Mouse (Mus musculus): Measurements from ENCODE around the gene Kcnc4. TPM values are rescaled to one million over a fixed set of nuclear protein-coding genes. Genes with fewer than 3 reads are reported as not detected.

The Kcnc4 gene
- polyA plus RNA-seq, 1 experiment from 2014 or later: 0.04 TPM

GRCm38 (mm10) chr3:107442191-107442590, 17.2 kb downstream of the Kcnc4 start:
- H3K4me3 ChIP-seq (ENCODE audit: low read depth, low read length): no peak overlapping the region
- no peaks in the 10 kb centered on the region for H3K4me1 ChIP-seq (replicated peaks; ENCODE audit: control insufficient read depth, insufficient read depth, low read length)
- no peak overlapping the region for H3K9ac ChIP-seq (ENCODE audit: low read depth, low read length)
- no peak overlapping the region for H3K27ac ChIP-seq (ENCODE audit: low read depth, low read length)
- H3K4me2 ChIP-seq: no peak overlapping the region
- ATAC-seq (replicated peaks; ENCODE audit: low FRiP score): no peak
- WGBS: 85% methylated on average over 11 of the region's 11 CpGs
- peaks cover 5% of the 10 kb centered on the region for H3K27me3 ChIP-seq (replicated peaks; ENCODE audit: control insufficient read depth, insufficient read depth, low read length)
- H3K36me3 ChIP-seq (ENCODE audit: control insufficient read depth, insufficient read depth, low read length): no peaks in the 10 kb centered on the region
- no peaks in the 10 kb centered on the region for H3K9me3 ChIP-seq (ENCODE audit: control insufficient read depth, low read length)
- DNase-seq (ENCODE audit: low spot score): no peak

GRCm38 (mm10) chr3:107441306-107441705, 18.0 kb downstream of the Kcnc4 start:
- ATAC-seq (replicated peaks; ENCODE audit: low FRiP score) (no peak), DNase-seq (ENCODE audit: low spot score) (no peak)
- Histone ChIP-seq H3K27ac (ENCODE audit: low read depth, low read length) (no peak overlapping the region), H3K4me2 (no peak overlapping the region), H3K4me3 (ENCODE audit: low read depth, low read length) (no peak overlapping the region), H3K9me3 (ENCODE audit: control insufficient read depth, low read length) (no peaks in the 10 kb centered on the region), H3K36me3 (ENCODE audit: control insufficient read depth, insufficient read depth, low read length) (no peaks in the 10 kb centered on the region), H3K9ac (ENCODE audit: low read depth, low read length) (no peak overlapping the region), H3K27me3 (replicated peaks; ENCODE audit: control insufficient read depth, insufficient read depth, low read length) (peaks cover 5% of the 10 kb centered on the region), H3K4me1 (replicated peaks; ENCODE audit: control insufficient read depth, insufficient read depth, low read length) (no peaks in the 10 kb centered on the region)
- 81% methylated on average over 8 of the region's 8 CpGs for WGBS

- no peak overlapping the region for H3K9ac ChIP-seq (ENCODE audit: low read depth, low read length)
- 78% methylated on average over 11 of the region's 11 CpGs for WGBS
- H3K27ac ChIP-seq (ENCODE audit: low read depth, low read length): no peak overlapping the region
- H3K36me3 ChIP-seq (ENCODE audit: control insufficient read depth, insufficient read depth, low read length): no peaks in the 10 kb centered on the region
- no peaks in the 10 kb centered on the region for H3K4me1 ChIP-seq (replicated peaks; ENCODE audit: control insufficient read depth, insufficient read depth, low read length)
- DNase-seq (ENCODE audit: low spot score): no peak
- H3K9me3 ChIP-seq (ENCODE audit: control insufficient read depth, low read length): no peaks in the 10 kb centered on the region
- no peak overlapping the region for H3K4me3 ChIP-seq (ENCODE audit: low read depth, low read length)
- no peak overlapping the region for H3K4me2 ChIP-seq
- H3K27me3 ChIP-seq (replicated peaks; ENCODE audit: control insufficient read depth, insufficient read depth, low read length): peaks cover 3% of the 10 kb centered on the region
- ATAC-seq (replicated peaks; ENCODE audit: low FRiP score): no peak
These were observed 20.1 kb downstream of the Kcnc4 start for GRCm38 (mm10) chr3:107439280-107439679.

GRCm38 (mm10) chr3:107437666-107438065, 21.7 kb downstream of the Kcnc4 start:
- WGBS: 74% methylated on average over 2 of the region's 2 CpGs
- H3K4me2 ChIP-seq: no peak overlapping the region

GRCm38 (mm10) chr3:107436434-107436833, 22.9 kb downstream of the Kcnc4 start:
- no peak overlapping the region for H3K27ac ChIP-seq (ENCODE audit: low read depth, low read length)
- H3K4me3 ChIP-seq (ENCODE audit: low read depth, low read length): no peak overlapping the region
- no peak overlapping the region for H3K9ac ChIP-seq (ENCODE audit: low read depth, low read length)
- ATAC-seq (replicated peaks; ENCODE audit: low FRiP score): no peak
- no peak for DNase-seq (ENCODE audit: low spot score)
- 51% methylated on average over 6 of the region's 6 CpGs for WGBS
- no peaks in the 10 kb centered on the region for H3K27me3 ChIP-seq (replicated peaks; ENCODE audit: control insufficient read depth, insufficient read depth, low read length)
- H3K36me3 ChIP-seq (ENCODE audit: control insufficient read depth, insufficient read depth, low read length): no peaks in the 10 kb centered on the region
- H3K4me1 ChIP-seq (replicated peaks; ENCODE audit: control insufficient read depth, insufficient read depth, low read length): no peaks in the 10 kb centered on the region
- H3K9me3 ChIP-seq (ENCODE audit: control insufficient read depth, low read length): no peaks in the 10 kb centered on the region
- no peak overlapping the region for H3K4me2 ChIP-seq

More at GRCm38 (mm10) chr3:107437666-107438065, 21.7 kb downstream of the Kcnc4 start:
- ATAC-seq (replicated peaks; ENCODE audit: low FRiP score): no peak
- H3K27me3 ChIP-seq (replicated peaks; ENCODE audit: control insufficient read depth, insufficient read depth, low read length): no peaks in the 10 kb centered on the region
- H3K9me3 ChIP-seq (ENCODE audit: control insufficient read depth, low read length): no peaks in the 10 kb centered on the region
- no peak overlapping the region for H3K4me3 ChIP-seq (ENCODE audit: low read depth, low read length)
- H3K36me3 ChIP-seq (ENCODE audit: control insufficient read depth, insufficient read depth, low read length): no peaks in the 10 kb centered on the region
- no peak for DNase-seq (ENCODE audit: low spot score)
- H3K9ac ChIP-seq (ENCODE audit: low read depth, low read length): no peak overlapping the region
- no peak overlapping the region for H3K27ac ChIP-seq (ENCODE audit: low read depth, low read length)
- H3K4me1 ChIP-seq (replicated peaks; ENCODE audit: control insufficient read depth, insufficient read depth, low read length): no peaks in the 10 kb centered on the region

GRCm38 (mm10) chr3:107433614-107434013, 25.7 kb downstream of the Kcnc4 start:
- no peak for ATAC-seq (replicated peaks; ENCODE audit: low FRiP score)
- no peaks in the 10 kb centered on the region for H3K27me3 ChIP-seq (replicated peaks; ENCODE audit: control insufficient read depth, insufficient read depth, low read length)

GRCm38 (mm10) chr3:107431268-107431667, 28.1 kb downstream of the Kcnc4 start:
- Histone ChIP-seq H3K9ac (ENCODE audit: low read depth, low read length) (no peak overlapping the region), H3K27me3 (replicated peaks; ENCODE audit: control insufficient read depth, insufficient read depth, low read length) (no peaks in the 10 kb centered on the region), H3K4me2 (no peak overlapping the region), H3K36me3 (ENCODE audit: control insufficient read depth, insufficient read depth, low read length) (no peaks in the 10 kb centered on the region), H3K9me3 (ENCODE audit: control insufficient read depth, low read length) (no peaks in the 10 kb centered on the region), H3K27ac (ENCODE audit: low read depth, low read length) (no peak overlapping the region), H3K4me3 (ENCODE audit: low read depth, low read length) (no peak overlapping the region), H3K4me1 (replicated peaks; ENCODE audit: control insufficient read depth, insufficient read depth, low read length) (no peaks in the 10 kb centered on the region)
- DNase-seq (ENCODE audit: low spot score) (no peak), ATAC-seq (replicated peaks; ENCODE audit: low FRiP score) (no peak)
- 38% methylated on average over 1 of the region's 1 CpGs for WGBS

More at GRCm38 (mm10) chr3:107433614-107434013, 25.7 kb downstream of the Kcnc4 start:
- H3K4me2 ChIP-seq: no peak overlapping the region
- H3K27ac ChIP-seq (ENCODE audit: low read depth, low read length): no peak overlapping the region
- H3K9ac ChIP-seq (ENCODE audit: low read depth, low read length): no peak overlapping the region
- no peaks in the 10 kb centered on the region for H3K36me3 ChIP-seq (ENCODE audit: control insufficient read depth, insufficient read depth, low read length)
- 68% methylated on average over 9 of the region's 9 CpGs for WGBS
- DNase-seq (ENCODE audit: low spot score): no peak
- H3K4me3 ChIP-seq (ENCODE audit: low read depth, low read length): no peak overlapping the region
- no peaks in the 10 kb centered on the region for H3K4me1 ChIP-seq (replicated peaks; ENCODE audit: control insufficient read depth, insufficient read depth, low read length)
- no peaks in the 10 kb centered on the region for H3K9me3 ChIP-seq (ENCODE audit: control insufficient read depth, low read length)

- Histone ChIP-seq H3K4me1 (replicated peaks; ENCODE audit: control insufficient read depth, insufficient read depth, low read length) (no peaks in the 10 kb centered on the region), H3K36me3 (ENCODE audit: control insufficient read depth, insufficient read depth, low read length) (no peaks in the 10 kb centered on the region), H3K27me3 (replicated peaks; ENCODE audit: control insufficient read depth, insufficient read depth, low read length) (no peaks in the 10 kb centered on the region), H3K9me3 (ENCODE audit: control insufficient read depth, low read length) (no peaks in the 10 kb centered on the region), H3K27ac (ENCODE audit: low read depth, low read length) (no peak overlapping the region), H3K4me2 (no peak overlapping the region), H3K4me3 (ENCODE audit: low read depth, low read length) (no peak overlapping the region), H3K9ac (ENCODE audit: low read depth, low read length) (no peak overlapping the region)
- 66% methylated on average over 11 of the region's 11 CpGs for WGBS
- ATAC-seq (replicated peaks; ENCODE audit: low FRiP score) (no peak), DNase-seq (ENCODE audit: low spot score) (no peak)
These were observed 34.9 kb downstream of the Kcnc4 start for GRCm38 (mm10) chr3:107424258-107425041.

GRCm38 (mm10) chr3:107420156-107420555, 39.2 kb downstream of the Kcnc4 start:
- Histone ChIP-seq H3K4me1 (replicated peaks; ENCODE audit: control insufficient read depth, insufficient read depth, low read length) (no peaks in the 10 kb centered on the region), H3K36me3 (ENCODE audit: control insufficient read depth, insufficient read depth, low read length) (no peaks in the 10 kb centered on the region), H3K27ac (ENCODE audit: low read depth, low read length) (no peak overlapping the region), H3K4me3 (ENCODE audit: low read depth, low read length) (no peak overlapping the region), H3K4me2 (no peak overlapping the region), H3K27me3 (replicated peaks; ENCODE audit: control insufficient read depth, insufficient read depth, low read length) (no peaks in the 10 kb centered on the region), H3K9ac (ENCODE audit: low read depth, low read length) (no peak overlapping the region), H3K9me3 (ENCODE audit: control insufficient read depth, low read length) (no peaks in the 10 kb centered on the region)
- ATAC-seq (replicated peaks; ENCODE audit: low FRiP score): no peak
- 34% methylated on average over 2 of the region's 2 CpGs for WGBS
- no peak for DNase-seq (ENCODE audit: low spot score)

Data from liver, embryonic 11.5 days (tissue).